Mouse (Mus musculus) megakaryocyte, embryonic 14.5 days (primary cell): ENCODE data around the gene Fbxl7.

ENCODE experiments used
- FLI1 ChIP-seq: IDR thresholded peaks from 2 replicates; pipeline ENCODE4 v1.6.1; 2012; ENCODE audit warnings: low read length, inconsistent platforms, mixed read lengths
- GATA1 ChIP-seq: IDR thresholded peaks from 3 replicates; pipeline ENCODE4 v1.6.1; 2012; ENCODE audit warnings: mixed read lengths, low read length, inconsistent platforms, borderline replicate concordance

DNA sequence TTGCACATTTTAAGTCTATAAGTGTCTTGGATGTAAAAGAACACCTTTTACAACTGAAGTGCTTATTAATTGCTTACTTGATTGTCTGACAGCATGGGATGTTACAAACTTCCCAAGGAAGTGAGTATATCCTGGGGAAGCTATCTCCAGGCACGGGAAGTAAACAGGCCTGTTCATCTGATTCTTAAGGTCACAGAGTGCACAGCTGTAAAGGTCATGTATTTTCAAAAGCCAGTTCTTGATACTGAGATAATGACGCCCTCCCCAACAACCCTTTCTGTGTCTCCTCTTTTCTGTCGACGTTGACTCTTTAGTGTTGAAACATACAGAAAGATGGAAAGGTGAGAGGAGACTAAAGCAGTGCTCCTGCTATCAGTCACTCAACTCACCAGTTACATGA, 116.3 kb downstream of the Fbxl7 start:
- no peak for TF ChIP-seq GATA1
- TF ChIP-seq FLI1, result no peak
